Comparison of ENCODE assay signal across 28 mouse cellular contexts in the genomic region with DNA sequence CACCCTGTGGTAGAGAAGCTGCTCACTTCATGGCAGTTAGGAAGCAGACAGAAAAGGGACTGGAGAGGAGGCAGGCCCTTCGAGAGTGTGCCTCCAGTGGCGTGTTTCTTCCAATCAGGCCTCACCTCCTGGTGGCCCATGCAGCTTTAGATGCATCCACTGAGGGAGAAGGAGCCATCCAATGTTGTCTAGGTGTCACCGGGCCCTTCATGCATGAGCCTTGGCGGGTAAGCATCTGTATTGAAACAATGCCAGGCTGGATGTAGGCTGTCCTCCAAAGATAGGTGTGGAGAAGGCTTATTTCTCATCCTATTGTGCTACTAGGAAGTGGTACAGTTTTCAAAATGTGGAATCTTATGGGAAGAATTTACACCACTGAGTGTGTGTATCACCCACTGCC.
"Had no signal": no experiment of that assay in that cellular context is flagged by ENCODE, and none has a peak within 500 bp of the region (broad histone marks: within the 10 kb centered on the region; RNA-seq: fewer than 3 reads in every experiment).

No protein-coding gene starts in this region.

- H3K4me1 ChIP-seq: heart, embryonic 15.5 days; intestine, embryonic 15.5 days; liver, embryonic 13.5 days; liver, embryonic 15.5 days had no signal

- H3K9me3 ChIP-seq: heart, embryonic 13.5 days; heart, embryonic 15.5 days; hindbrain, embryonic 10.5 days; hindbrain, embryonic 13.5 days; hindbrain, embryonic 15.5 days; intestine, embryonic 15.5 days; limb, embryonic 10.5 days; limb, embryonic 12.5 days; liver, embryonic 13.5 days; liver, embryonic 15.5 days had no signal

- H3K4me3 ChIP-seq: gastrocnemius, adult 2 months; heart, adult 2 months; heart, embryonic 13.5 days; heart, embryonic 15.5 days; hindbrain, embryonic 10.5 days; hindbrain, embryonic 13.5 days; hindbrain, embryonic 15.5 days; intestine, embryonic 15.5 days; layer of hippocampus, adult 2 months; left cerebral cortex, adult 2 months; limb, embryonic 10.5 days; limb, embryonic 12.5 days; liver, embryonic 13.5 days; liver, embryonic 15.5 days had no signal

- H3K36me3 ChIP-seq: heart, embryonic 13.5 days; heart, embryonic 15.5 days; hindbrain, embryonic 10.5 days; hindbrain, embryonic 13.5 days; hindbrain, embryonic 15.5 days; intestine, embryonic 15.5 days; limb, embryonic 10.5 days; limb, embryonic 12.5 days; liver, embryonic 13.5 days; liver, embryonic 15.5 days had no signal

- H3K27ac ChIP-seq: gastrocnemius, adult 2 months; heart, adult 2 months; heart, embryonic 13.5 days; heart, embryonic 15.5 days; hindbrain, embryonic 10.5 days; hindbrain, embryonic 13.5 days; intestine, embryonic 15.5 days; left cerebral cortex, adult 2 months; limb, embryonic 10.5 days; limb, embryonic 12.5 days; liver, embryonic 13.5 days; liver, embryonic 15.5 days had no signal

- DNase-seq: gastrocnemius, adult 2 months; gastrocnemius, postnatal 10 days; gastrocnemius, postnatal 25 days; heart, adult 2 months; heart, postnatal 14 days; heart, postnatal 36 days; kidney, adult 18-20 months; kidney, adult 8-10 months; kidney, postnatal 10 days; kidney, postnatal 25 days; kidney, postnatal 4 days; liver; liver, embryonic 13.5 days; liver, postnatal 0 days had no signal

- ATAC-seq: inflammation-experienced regulatory T-cells, adult 6 months; intestine, embryonic 15.5 days; intestine, postnatal 0 days; liver, postnatal 0 days had no signal

- H3K9ac ChIP-seq: heart, embryonic 13.5 days; heart, embryonic 15.5 days; hindbrain, embryonic 13.5 days; hindbrain, embryonic 15.5 days; intestine, embryonic 15.5 days; limb, embryonic 12.5 days; liver, embryonic 13.5 days; liver, embryonic 15.5 days; liver, postnatal 0 days had no signal

- H3K27me3 ChIP-seq: heart, embryonic 13.5 days; heart, embryonic 15.5 days; hindbrain, embryonic 13.5 days; hindbrain, embryonic 15.5 days; intestine, embryonic 15.5 days; limb, embryonic 12.5 days; liver, embryonic 13.5 days; liver, embryonic 15.5 days had no signal

- H3K4me2 ChIP-seq: heart, embryonic 13.5 days; heart, embryonic 15.5 days; hindbrain, embryonic 13.5 days; hindbrain, embryonic 15.5 days; intestine, embryonic 15.5 days; limb, embryonic 12.5 days; liver, embryonic 11.5 days; liver, embryonic 13.5 days; liver, embryonic 15.5 days had no signal
